Mouse (Mus musculus): ENCODE data around the gene Gldc. TPM values are rescaled to one million over a fixed set of nuclear protein-coding genes. Genes with fewer than 3 reads are reported as not detected.

The Gldc gene
- polyA plus RNA-seq, 1 experiment from 2014 or later: 7.2 TPM

GRCm38 (mm10) chr19:30205159-30205816 is 30.1 kb upstream of the Gldc start:
- Histone ChIP-seq H3K4me1 (replicated peaks; ENCODE audit: control insufficient read depth, insufficient read depth, low read length) (no peaks in the 10 kb centered on the region), H3K27ac (no peak overlapping the region), H3K36me3 (replicated peaks; ENCODE audit: control insufficient read depth, insufficient read depth) (no peaks in the 10 kb centered on the region), H3K4me2 (replicated peaks) (no peak overlapping the region), H3K9ac (no peak overlapping the region), H3K9me3 (ENCODE audit: control insufficient read depth, low read length) (no peaks in the 10 kb centered on the region), H3K4me3 (replicated peaks; ENCODE audit: low read length) (no peak overlapping the region), H3K27me3 (ENCODE audit: control insufficient read depth, insufficient read depth, low read length) (no peaks in the 10 kb centered on the region)
- DNase-seq (ENCODE audit: low spot score) (peak; percentile 81), ATAC-seq (ENCODE audit: low FRiP score) (peak; percentile 62; the same call in 1 of the 2 replicates)
- WGBS: 19% methylated on average over 12 of the region's 12 CpGs

GRCm38 (mm10) chr19:30202177-30202576 is 26.9 kb upstream of the Gldc start:
- H3K27ac ChIP-seq: no peak overlapping the region
- no peak overlapping the region for H3K4me3 ChIP-seq (replicated peaks; ENCODE audit: low read length)
- H3K36me3 ChIP-seq (replicated peaks; ENCODE audit: control insufficient read depth, insufficient read depth): no peaks in the 10 kb centered on the region
- DNase-seq (ENCODE audit: low spot score) (no peak), ATAC-seq (ENCODE audit: low FRiP score) (no peak)
- no peak overlapping the region for H3K4me2 ChIP-seq (replicated peaks)
- no peaks in the 10 kb centered on the region for H3K9me3 ChIP-seq (ENCODE audit: control insufficient read depth, low read length)
- no peak overlapping the region for H3K9ac ChIP-seq
- WGBS: 81% methylated on average over 7 of the region's 7 CpGs
- H3K27me3 ChIP-seq (ENCODE audit: control insufficient read depth, insufficient read depth, low read length): no peaks in the 10 kb centered on the region
- H3K4me1 ChIP-seq (replicated peaks; ENCODE audit: control insufficient read depth, insufficient read depth, low read length): no peaks in the 10 kb centered on the region

DNA sequence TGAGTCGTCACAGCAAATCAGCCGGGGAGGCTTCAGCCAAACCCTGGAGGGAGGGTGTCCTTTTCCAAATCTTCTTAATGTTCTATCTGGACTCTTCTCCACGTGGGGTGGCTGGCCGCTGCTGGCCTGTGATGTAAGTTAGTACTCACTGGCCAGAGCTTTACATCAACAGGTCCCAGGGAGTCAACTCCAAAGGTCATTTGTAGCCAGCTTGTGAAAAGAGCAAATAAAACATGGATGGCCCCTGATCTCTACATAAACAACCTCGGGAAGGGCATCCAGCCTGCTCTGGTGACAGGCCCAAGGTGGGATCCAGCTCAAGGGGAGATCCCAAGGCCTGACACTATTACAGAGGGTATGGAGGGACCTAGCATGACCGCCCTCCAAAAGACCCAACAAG is 19.8 kb upstream of the Gldc start:
- Histone ChIP-seq H3K27ac (no peak overlapping the region), H3K27me3 (ENCODE audit: control insufficient read depth, insufficient read depth, low read length) (no peaks in the 10 kb centered on the region), H3K9ac (no peak overlapping the region), H3K4me1 (replicated peaks; ENCODE audit: control insufficient read depth, insufficient read depth, low read length) (no peaks in the 10 kb centered on the region), H3K36me3 (replicated peaks; ENCODE audit: control insufficient read depth, insufficient read depth) (no peaks in the 10 kb centered on the region), H3K4me3 (replicated peaks; ENCODE audit: low read length) (no peak overlapping the region), H3K9me3 (ENCODE audit: control insufficient read depth, low read length) (no peaks in the 10 kb centered on the region), H3K4me2 (replicated peaks) (no peak overlapping the region)
- DNase-seq (ENCODE audit: low spot score): no peak
- ATAC-seq (ENCODE audit: low FRiP score): no peak
- 92% methylated on average over 6 of the region's 6 CpGs for WGBS

DNA sequence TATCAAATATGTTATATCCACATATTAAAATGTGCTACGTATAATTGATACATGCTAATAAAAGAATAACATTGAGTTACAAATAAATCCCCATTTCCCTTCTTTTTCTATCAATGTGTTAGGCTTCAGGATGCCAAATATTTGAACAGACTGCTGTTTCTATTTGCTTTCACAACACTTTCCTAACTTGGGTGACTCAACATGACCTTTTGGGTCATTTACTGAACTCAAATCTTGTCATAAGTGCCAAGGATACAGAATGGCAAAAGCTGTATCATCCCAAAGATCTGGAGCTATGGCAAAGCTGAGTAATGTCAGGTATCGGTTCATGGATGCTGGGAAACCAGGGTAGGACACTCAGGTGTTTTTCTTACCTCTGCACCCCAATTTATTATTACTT is 12.0 kb upstream of the Gldc start:
- Histone ChIP-seq H3K36me3 (replicated peaks; ENCODE audit: control insufficient read depth, insufficient read depth) (no peaks in the 10 kb centered on the region), H3K9me3 (ENCODE audit: control insufficient read depth, low read length) (peaks cover 8% of the 10 kb centered on the region; the same call in 1 of the 2 replicates), H3K4me3 (replicated peaks; ENCODE audit: low read length) (no peak overlapping the region), H3K27me3 (ENCODE audit: control insufficient read depth, insufficient read depth, low read length) (no peaks in the 10 kb centered on the region), H3K4me2 (replicated peaks) (no peak overlapping the region), H3K9ac (no peak overlapping the region), H3K27ac (no peak overlapping the region), H3K4me1 (replicated peaks; ENCODE audit: control insufficient read depth, insufficient read depth, low read length) (no peaks in the 10 kb centered on the region)
- WGBS: 93% methylated on average over 2 of the region's 2 CpGs
- ATAC-seq (ENCODE audit: low FRiP score) (no peak), DNase-seq (ENCODE audit: low spot score) (no peak)

DNA sequence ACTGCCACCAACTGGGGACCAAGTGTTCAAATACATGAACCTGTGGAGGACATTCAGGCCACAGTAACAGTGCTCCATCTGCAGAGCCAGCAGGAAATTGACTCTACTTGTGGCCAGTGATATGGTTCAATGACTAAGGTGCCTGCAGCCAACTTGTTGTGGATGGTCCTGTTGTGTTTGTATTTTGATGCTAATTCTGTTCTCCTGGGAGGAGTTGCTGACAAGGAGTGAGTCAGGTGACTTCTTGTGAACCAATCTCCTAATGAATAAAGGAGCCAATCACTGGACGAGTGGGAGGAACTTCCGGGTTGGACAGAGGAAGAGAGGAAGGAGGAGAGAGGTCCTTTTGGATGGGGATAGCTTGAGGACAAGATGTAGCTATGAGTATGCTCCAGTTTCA is 10.3 kb upstream of the Gldc start:
- Histone ChIP-seq H3K27ac (no peak overlapping the region), H3K4me2 (replicated peaks) (no peak overlapping the region), H3K27me3 (ENCODE audit: control insufficient read depth, insufficient read depth, low read length) (no peaks in the 10 kb centered on the region), H3K36me3 (replicated peaks; ENCODE audit: control insufficient read depth, insufficient read depth) (no peaks in the 10 kb centered on the region), H3K4me3 (replicated peaks; ENCODE audit: low read length) (no peak overlapping the region), H3K4me1 (replicated peaks; ENCODE audit: control insufficient read depth, insufficient read depth, low read length) (no peaks in the 10 kb centered on the region), H3K9me3 (ENCODE audit: control insufficient read depth, low read length) (peaks cover 8% of the 10 kb centered on the region; the same call in 1 of the 2 replicates), H3K9ac (no peak overlapping the region)
- DNase-seq (ENCODE audit: low spot score) (no peak), ATAC-seq (ENCODE audit: low FRiP score) (no peak)
- WGBS: 83% methylated on average over 2 of the region's 2 CpGs

- DNase-seq (ENCODE audit: low spot score) (no peak), ATAC-seq (ENCODE audit: low FRiP score) (no peak)
- Histone ChIP-seq H3K9me3 (ENCODE audit: control insufficient read depth, low read length) (0 out of 2 replicates have a peak, but pooled peaks cover 4% of the 10 kb centered on the region), H3K9ac (no peak overlapping the region), H3K27ac (no peak overlapping the region), H3K4me3 (replicated peaks; ENCODE audit: low read length) (no peak overlapping the region), H3K27me3 (ENCODE audit: control insufficient read depth, insufficient read depth, low read length) (no peaks in the 10 kb centered on the region), H3K4me2 (replicated peaks) (no peak overlapping the region), H3K4me1 (replicated peaks; ENCODE audit: control insufficient read depth, insufficient read depth, low read length) (no peaks in the 10 kb centered on the region), H3K36me3 (replicated peaks; ENCODE audit: control insufficient read depth, insufficient read depth) (no peaks in the 10 kb centered on the region)
- 94% methylated on average over 1 of the region's 1 CpGs for WGBS
Observed at GRCm38 (mm10) chr19:30179979-30180378, 4.8 kb upstream of the Gldc start.

DNA sequence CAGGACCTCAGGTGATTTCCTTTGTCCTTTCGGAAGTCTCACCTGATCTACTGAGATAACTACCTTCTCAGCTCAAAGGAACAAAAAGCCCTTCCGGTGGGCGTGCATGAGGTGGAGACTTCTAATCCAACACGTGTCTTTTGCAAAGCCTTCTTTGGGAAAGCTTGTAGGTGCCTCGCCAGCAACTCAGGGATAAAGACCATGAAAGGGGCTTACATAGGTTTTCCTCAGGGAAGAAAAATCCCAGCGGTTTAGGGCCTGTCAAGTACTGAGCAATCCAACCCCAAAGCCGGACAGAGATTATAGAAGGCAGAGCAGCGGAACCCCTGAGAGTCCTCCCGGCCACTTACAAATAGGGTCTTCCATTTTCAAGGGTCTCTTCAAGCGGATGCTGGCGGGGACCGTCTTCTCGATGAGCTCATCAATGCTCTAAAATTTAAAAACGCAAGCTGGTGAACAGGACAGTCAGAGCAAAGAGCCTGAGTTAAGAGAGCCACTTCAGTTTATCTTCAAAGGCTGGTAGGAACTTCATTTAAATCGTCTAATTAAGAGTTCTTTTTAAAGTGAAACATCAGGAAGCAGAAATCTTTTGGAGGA is 1.1 kb downstream of the Gldc start:
- Histone ChIP-seq H3K4me1 (replicated peaks; ENCODE audit: control insufficient read depth, insufficient read depth, low read length) (no peaks in the 10 kb centered on the region), H3K4me3 (replicated peaks; ENCODE audit: low read length) (peak overlapping the region; percentile 68), H3K9me3 (ENCODE audit: control insufficient read depth, low read length) (0 out of 2 replicates have a peak, but pooled peaks cover 4% of the 10 kb centered on the region), H3K9ac (peak overlapping the region; percentile 69), H3K27ac (no peak overlapping the region), H3K27me3 (ENCODE audit: control insufficient read depth, insufficient read depth, low read length) (0 out of 2 replicates have a peak, but pooled peaks cover 6% of the 10 kb centered on the region), H3K4me2 (replicated peaks) (peak overlapping the region; percentile 99), H3K36me3 (replicated peaks; ENCODE audit: control insufficient read depth, insufficient read depth) (no peaks in the 10 kb centered on the region)
- ATAC-seq (ENCODE audit: low FRiP score): no peak
- no peak for DNase-seq (ENCODE audit: low spot score)
- 2% methylated on average over 15 of the region's 15 CpGs for WGBS

GRCm38 (mm10) chr19:30171346-30172055 is 3.7 kb downstream of the Gldc start:
- H3K4me3 ChIP-seq (replicated peaks; ENCODE audit: low read length): no peak overlapping the region
- no peak overlapping the region for H3K27ac ChIP-seq
- H3K4me1 ChIP-seq (replicated peaks; ENCODE audit: control insufficient read depth, insufficient read depth, low read length): no peaks in the 10 kb centered on the region
- 0 out of 2 replicates have a peak, but pooled peaks cover 6% of the 10 kb centered on the region for H3K27me3 ChIP-seq (ENCODE audit: control insufficient read depth, insufficient read depth, low read length)
- H3K9ac ChIP-seq: no peak overlapping the region
- WGBS: 84% methylated on average over 8 of the region's 8 CpGs
- H3K9me3 ChIP-seq (ENCODE audit: control insufficient read depth, low read length): no peaks in the 10 kb centered on the region
- no peak overlapping the region for H3K4me2 ChIP-seq (replicated peaks)
- no peak for ATAC-seq (ENCODE audit: low FRiP score)
- no peaks in the 10 kb centered on the region for H3K36me3 ChIP-seq (replicated peaks; ENCODE audit: control insufficient read depth, insufficient read depth)
- DNase-seq (ENCODE audit: low spot score): no peak

- no peaks in the 10 kb centered on the region for H3K4me1 ChIP-seq (replicated peaks; ENCODE audit: control insufficient read depth, insufficient read depth, low read length)
Observed at GRCm38 (mm10) chr19:30170319-30170718, 4.9 kb downstream of the Gldc start.

More at GRCm38 (mm10) chr19:30170319-30170718, 4.9 kb downstream of the Gldc start:
- no peak for DNase-seq (ENCODE audit: low spot score)
- no peaks in the 10 kb centered on the region for H3K9me3 ChIP-seq (ENCODE audit: control insufficient read depth, low read length)
- no peaks in the 10 kb centered on the region for H3K36me3 ChIP-seq (replicated peaks; ENCODE audit: control insufficient read depth, insufficient read depth)
- H3K4me3 ChIP-seq (replicated peaks; ENCODE audit: low read length): no peak overlapping the region
- WGBS: 84% methylated on average over 6 of the region's 6 CpGs
- no peak overlapping the region for H3K9ac ChIP-seq
- no peak overlapping the region for H3K4me2 ChIP-seq (replicated peaks)
- no peak overlapping the region for H3K27ac ChIP-seq
- ATAC-seq (ENCODE audit: low FRiP score): no peak
- H3K27me3 ChIP-seq (ENCODE audit: control insufficient read depth, insufficient read depth, low read length): 0 out of 2 replicates have a peak, but pooled peaks cover 6% of the 10 kb centered on the region
